Mouse (Mus musculus) brain, embryonic 14.5 days (tissue): ENCODE data around the gene Tspan33.

ENCODE experiments used
- CTCF ChIP-seq: fragments of 200-500 bp; IDR thresholded peaks from 2 replicates; pipeline ENCODE4 v1.5.1; 2012; ENCODE audit warnings: inconsistent platforms, mild to moderate bottlenecking, moderate library complexity, borderline replicate concordance; ENCODE audit not compliant: insufficient read depth, insufficient read length; ENCODE audit errors: extremely low read depth
- POLR2A ChIP-seq: fragments of 200-500 bp; IDR thresholded peaks from 2 replicates; pipeline ENCODE4 v1.6.1; 2012; ENCODE audit warnings: mild to moderate bottlenecking, inconsistent platforms, borderline replicate concordance; ENCODE audit not compliant: poor library complexity, insufficient read depth, insufficient read length, severe bottlenecking; ENCODE audit errors: extremely low read depth

- no peak for TF ChIP-seq CTCF
- TF ChIP-seq POLR2A, result no peak
These were observed 24.9 kb downstream of the Tspan33 start for GRCm38 (mm10) chr6:29718894-29719329.
